28 mouse cellular contexts compared by ENCODE assay signal in the genomic region with DNA sequence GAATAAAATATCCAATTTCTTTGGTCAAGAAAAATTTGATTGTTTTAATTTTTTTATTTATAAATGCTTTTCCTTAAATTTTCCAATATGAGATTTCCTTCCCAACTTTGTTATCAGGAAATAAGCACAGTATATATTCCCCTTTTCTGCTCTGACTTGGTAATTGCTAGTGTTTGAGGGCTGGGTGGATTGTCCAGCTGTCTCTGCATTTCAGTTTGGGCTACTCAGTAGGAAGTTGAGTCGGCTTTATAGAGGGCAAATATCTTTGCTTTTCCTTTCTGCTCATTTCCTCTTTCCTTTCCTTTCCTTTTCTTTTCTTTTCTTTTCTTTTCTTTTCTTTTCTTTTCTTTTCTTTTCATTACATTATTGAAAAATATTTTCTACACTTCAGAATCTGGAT.
"Had no signal": no experiment of that assay in that cellular context is flagged by ENCODE, and none has a peak within 500 bp of the region (broad histone marks: within the 10 kb centered on the region; RNA-seq: fewer than 3 reads in every experiment).

No protein-coding gene starts in this region.

- DNase-seq: cerebellum, adult 8-10 months; cerebellum, adult 9-10 months; cerebellum, adult 9-11 months; cerebellum, postnatal 10 days; cerebellum, postnatal 14 days; cerebellum, postnatal 25 days; cerebellum, postnatal 36 days; embryo, embryonic 11 days; forebrain, postnatal 0 days; gastrocnemius, adult 2 months; gastrocnemius, postnatal 10 days; gastrocnemius, postnatal 14 days; gastrocnemius, postnatal 25 days; gastrocnemius, postnatal 36 days; heart, adult 11 months; heart, adult 18-20 months; heart, adult 2 months had no signal

- H3K27me3 ChIP-seq: embryonic facial prominence, embryonic 12.5 days; embryonic facial prominence, embryonic 13.5 days; embryonic facial prominence, embryonic 15.5 days; forebrain, embryonic 12.5 days; forebrain, embryonic 13.5 days; forebrain, embryonic 15.5 days had no signal

- H3K36me3 ChIP-seq: embryonic facial prominence, embryonic 10.5 days; embryonic facial prominence, embryonic 12.5 days; embryonic facial prominence, embryonic 13.5 days; embryonic facial prominence, embryonic 15.5 days; forebrain, embryonic 10.5 days; forebrain, embryonic 12.5 days; forebrain, embryonic 15.5 days had no signal

- H3K9me3 ChIP-seq: embryonic facial prominence, embryonic 10.5 days; embryonic facial prominence, embryonic 12.5 days; embryonic facial prominence, embryonic 13.5 days; embryonic facial prominence, embryonic 15.5 days; forebrain, embryonic 10.5 days; forebrain, embryonic 12.5 days; forebrain, embryonic 13.5 days; forebrain, embryonic 15.5 days had no signal

- H3K27ac ChIP-seq: embryonic facial prominence, embryonic 10.5 days; embryonic facial prominence, embryonic 12.5 days; embryonic facial prominence, embryonic 13.5 days; embryonic facial prominence, embryonic 15.5 days; forebrain, embryonic 10.5 days; forebrain, embryonic 12.5 days; forebrain, embryonic 13.5 days; forebrain, embryonic 15.5 days; gastrocnemius, adult 2 months; heart, adult 2 months had no signal

- ATAC-seq: forebrain, embryonic 13.5 days; forebrain, embryonic 14.5 days; forebrain, embryonic 15.5 days; forebrain, embryonic 16.5 days; forebrain, postnatal 0 days had no signal

- H3K4me1 ChIP-seq: embryonic facial prominence, embryonic 12.5 days; embryonic facial prominence, embryonic 13.5 days; embryonic facial prominence, embryonic 15.5 days; forebrain, embryonic 12.5 days; forebrain, embryonic 13.5 days; forebrain, embryonic 15.5 days had no signal

- H3K9ac ChIP-seq: embryonic facial prominence, embryonic 12.5 days; embryonic facial prominence, embryonic 13.5 days; embryonic facial prominence, embryonic 15.5 days; forebrain, embryonic 12.5 days; forebrain, embryonic 13.5 days; forebrain, embryonic 15.5 days; forebrain, postnatal 0 days had no signal

- H3K4me3 ChIP-seq: embryonic facial prominence, embryonic 10.5 days; embryonic facial prominence, embryonic 12.5 days; embryonic facial prominence, embryonic 13.5 days; embryonic facial prominence, embryonic 15.5 days; erythroblast, embryonic 14.5 days; forebrain, embryonic 10.5 days; forebrain, embryonic 12.5 days; forebrain, embryonic 13.5 days; forebrain, embryonic 15.5 days; gastrocnemius, adult 2 months; heart, adult 2 months had no signal

- H3K4me2 ChIP-seq: embryonic facial prominence, embryonic 12.5 days; embryonic facial prominence, embryonic 13.5 days; embryonic facial prominence, embryonic 15.5 days; forebrain, embryonic 12.5 days; forebrain, embryonic 13.5 days; forebrain, embryonic 15.5 days had no signal
